Mouse (Mus musculus) layer of hippocampus, postnatal 10 days (tissue): ENCODE measurements at regions not wholly inside any gene's neighbourhood (a gene's known extent, or its start where the extent isn't known, plus 50 kb on each side); places are given as distances from the start of the nearest gene placed in this dataset.
A peak's percentile ranks its signal among the peaks of the same experiment; 100 is the strongest.

ENCODE experiments used
- DNase-seq, 2 experiments: peaks; one replicate each; pipeline ENCODE4 v3.0.0; 2021; ENCODE audit warnings: low spot score in 2 of 2

DNA sequence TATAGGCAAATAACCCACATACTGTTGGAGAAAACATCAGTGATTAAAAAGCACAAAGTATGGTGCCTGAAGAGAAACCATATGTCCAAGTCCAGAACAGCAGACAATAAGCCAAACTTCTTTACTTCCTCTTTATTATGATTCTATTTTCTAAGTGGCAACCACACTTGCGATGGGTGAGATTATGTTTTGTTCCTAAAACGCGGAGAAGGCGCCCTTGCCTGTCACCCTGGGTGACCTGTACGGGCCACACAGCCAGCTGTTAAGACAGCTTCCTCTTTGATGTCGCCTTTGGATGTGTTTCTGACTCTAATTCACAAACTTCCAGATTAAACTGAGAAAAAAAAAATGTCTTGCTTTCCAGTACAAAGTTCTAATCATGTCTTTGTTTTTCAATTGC lies 83.9 kb upstream of the Sgip1 start:
- DNase-seq, result no peak

GRCm38 (mm10) chr4:102658578-102658977 lies 82.5 kb upstream of the Sgip1 start:
- no peak for DNase-seq

- DNase-seq, result no peak
Measured at GRCm38 (mm10) chr4:102663617-102664016, 77.5 kb upstream of the Sgip1 start.

- DNase-seq, result no peak
Measured at GRCm38 (mm10) chr4:102682190-102682589, 58.9 kb upstream of the Sgip1 start.

DNA sequence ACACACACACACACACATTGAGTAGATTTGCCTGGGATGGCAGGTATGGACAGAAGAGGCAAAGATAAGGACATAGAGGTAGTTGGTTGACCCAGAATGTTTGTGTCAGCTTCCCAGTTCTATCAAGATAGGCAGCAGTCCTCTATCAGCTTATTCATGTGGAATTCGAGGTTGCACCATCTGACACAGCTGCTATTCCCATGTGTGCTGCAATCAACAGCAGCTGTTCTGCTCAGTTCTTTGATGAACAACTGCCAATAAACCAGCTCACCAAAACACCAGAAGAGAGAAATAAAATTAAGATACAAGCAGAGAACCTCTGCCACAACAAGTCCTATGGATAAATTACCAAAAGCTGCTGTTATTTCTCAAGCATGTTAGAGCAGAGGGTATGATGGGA lies 56.1 kb upstream of the Sgip1 start:
- peak; percentile 26 to 44 for DNase-seq

GRCm38 (mm10) chr4:102688378-102688777 lies 52.7 kb upstream of the Sgip1 start:
- no peak for DNase-seq
